Mouse (Mus musculus) olfactory bulb, adult 2 months (tissue): ENCODE measurements around the gene Cdk12.
"Not testable (repeated sequence)": the region's sequence is repeated elsewhere in the genome, so short reads cannot be mapped to it uniquely, and the experiment has no call there.

Source experiments
- CTCF ChIP-seq: fragments of 200-500 bp; IDR thresholded peaks from 2 replicates; pipeline ENCODE4 v1.5.1; 2012; ENCODE audit warnings: low read depth, mild to moderate bottlenecking, low read length, moderate library complexity; ENCODE audit not compliant: insufficient read depth
- POLR2A ChIP-seq: fragments of 200-500 bp; IDR thresholded peaks from 2 replicates; pipeline ENCODE4 v1.6.1; 2012; ENCODE audit warnings: mild to moderate bottlenecking, low read depth, low read length, moderate library complexity; ENCODE audit not compliant: insufficient read depth

- TF ChIP-seq CTCF, POLR2A: not testable (repeated sequence)
Observed at GRCm38 (mm10) chr11:98206281-98206680, 3.4 kb downstream of the Cdk12 start.
